Mouse (Mus musculus) bone marrow, adult 2 months (tissue): ENCODE measurements around the gene Pradc1.

Source experiments
- CTCF ChIP-seq: fragments of 200-500 bp; IDR thresholded peaks from 2 replicates; pipeline ENCODE4 v1.5.1; 2011; ENCODE audit warnings: low read length, control low read depth; ENCODE audit not compliant: control insufficient read depth, insufficient read depth
- POLR2A ChIP-seq: fragments of 200-500 bp; IDR thresholded peaks from 2 replicates; pipeline ENCODE4 v1.6.1; 2011; ENCODE audit warnings: low read depth, mild to moderate bottlenecking, control low read depth, low read length, borderline replicate concordance; ENCODE audit not compliant: control insufficient read depth

DNA sequence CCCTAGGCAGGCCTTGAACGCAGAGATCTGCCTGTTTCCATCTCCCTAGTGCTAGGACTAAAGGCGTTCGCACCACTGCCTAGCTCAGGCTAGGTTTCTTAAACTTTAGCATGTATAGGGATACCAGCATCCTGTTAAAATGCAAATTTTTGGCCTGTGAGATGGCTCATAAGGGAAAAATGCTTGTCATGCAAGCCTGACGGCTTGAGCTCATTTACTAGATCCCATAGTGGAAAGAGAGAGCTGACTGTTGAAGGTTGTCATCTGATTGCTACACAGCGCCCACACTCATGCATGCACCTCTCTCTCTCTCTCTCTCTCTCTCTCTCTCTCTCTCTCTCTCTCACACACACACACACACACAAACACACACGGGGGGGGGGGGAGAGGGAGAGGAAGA is 15.1 kb downstream of the Pradc1 start:
- no peak for TF ChIP-seq CTCF
- TF ChIP-seq POLR2A = no peak
